Mouse (Mus musculus) myocyte (in vitro differentiated cells): Measurements from ENCODE around the gene Col13a1. TPM values are rescaled to one million over a fixed set of nuclear protein-coding genes. Genes with fewer than 3 reads are reported as not detected.

Source experiments
- H3K27me3 ChIP-seq: one replicate; pipeline ENCODE4 v1.6.1; 2011; ENCODE audit not compliant: control insufficient read depth, insufficient read depth, insufficient read length
- H3K36me3 ChIP-seq: one replicate; pipeline ENCODE4 v1.6.1; 2011; ENCODE audit not compliant: control insufficient read depth, insufficient read depth
- H3K4me2 ChIP-seq: one replicate; pipeline ENCODE4 v1.6.1; 2011; ENCODE audit warnings: low read depth, control low read depth
- H3K4me3 ChIP-seq: one replicate; pipeline ENCODE4 v1.5.1; 2011; ENCODE audit warnings: mild to moderate bottlenecking, control low read depth, moderate library complexity
- H3K79me2 ChIP-seq: one replicate; pipeline ENCODE4 v1.6.1; 2011; ENCODE audit not compliant: control insufficient read depth, insufficient read depth
- H3ac ChIP-seq: one replicate; pipeline ENCODE4 v1.6.1; 2011; ENCODE audit not compliant: control insufficient read depth, insufficient read length
- CEBPB ChIP-seq: IDR thresholded peaks from 2 replicates; pipeline ENCODE4 v1.6.1; 2011; ENCODE audit warnings: mild to moderate bottlenecking, moderate library complexity; ENCODE audit not compliant: poor library complexity, insufficient read depth, severe bottlenecking
- E2F4 ChIP-seq: IDR thresholded peaks from one replicate; pipeline ENCODE4 v1.6.1; 2011; ENCODE audit warnings: mild to moderate bottlenecking, control low read depth, moderate library complexity; ENCODE audit not compliant: insufficient read depth
- MAX ChIP-seq: IDR thresholded peaks from one replicate; pipeline ENCODE4 v1.6.1; 2011; ENCODE audit warnings: low read depth, mild to moderate bottlenecking, control low read depth
- MYOD1 ChIP-seq, 3 experiments: IDR thresholded peaks; one replicate each; pipeline ENCODE4 v1.6.1; 2011; ENCODE audit warnings: control low read depth in 2 of 3, low read depth in 2 of 3, mild to moderate bottlenecking in 2 of 3, moderate library complexity in 1 of 3; ENCODE audit not compliant: insufficient read length in 2 of 3, control insufficient read depth in 1 of 3
- MYOG ChIP-seq, 3 experiments: IDR thresholded peaks; one replicate each; pipeline ENCODE4 v1.6.1; 2011; ENCODE audit warnings: control low read depth in 2 of 3, low read depth in 2 of 3, mild to moderate bottlenecking in 2 of 3; ENCODE audit not compliant: insufficient read length in 2 of 3, control insufficient read depth in 1 of 3, insufficient read depth in 1 of 3
- POLR2A ChIP-seq: IDR thresholded peaks from one replicate; pipeline ENCODE4 v1.6.1; 2011; ENCODE audit warnings: low read depth, mild to moderate bottlenecking, control low read depth, moderate library complexity; ENCODE audit not compliant: insufficient read length
- POLR2AphosphoS2 ChIP-seq: IDR thresholded peaks from one replicate; pipeline ENCODE4 v1.6.1; 2011; ENCODE audit warnings: low read depth, control low read depth; ENCODE audit not compliant: insufficient read length
- REST ChIP-seq: IDR thresholded peaks from one replicate; pipeline ENCODE4 v1.6.1; 2011; ENCODE audit warnings: mild to moderate bottlenecking, control low read depth, moderate library complexity; ENCODE audit not compliant: insufficient read depth, insufficient read length
- SRF ChIP-seq: IDR thresholded peaks from one replicate; pipeline ENCODE4 v1.6.1; 2011; ENCODE audit warnings: low read depth; ENCODE audit not compliant: control insufficient read depth, insufficient read length
- TCF12 ChIP-seq: IDR thresholded peaks from one replicate; pipeline ENCODE4 v1.6.1; 2011; ENCODE audit warnings: mild to moderate bottlenecking, control low read depth; ENCODE audit not compliant: poor library complexity, insufficient read depth, severe bottlenecking
- TCF3 ChIP-seq: IDR thresholded peaks from one replicate; pipeline ENCODE4 v1.6.1; 2011; ENCODE audit warnings: low read depth, control low read depth; ENCODE audit not compliant: insufficient read length
- USF1 ChIP-seq: IDR thresholded peaks from one replicate; pipeline ENCODE4 v1.6.1; 2011; ENCODE audit warnings: low read depth, mild to moderate bottlenecking, control low read depth, moderate library complexity
- polyA plus RNA-seq: library from polyadenylated mRNA; unstranded; fragments of >200 nt; fragmentation: generic; extraction: Trizol; gene quantifications from one replicate; pipeline ENCODE4 v1.2.1, GENCODE M21; 2012; ENCODE audit warnings: missing spikeins

The Col13a1 gene
- polyA plus RNA-seq, 1 experiment: 0.13 TPM

DNA sequence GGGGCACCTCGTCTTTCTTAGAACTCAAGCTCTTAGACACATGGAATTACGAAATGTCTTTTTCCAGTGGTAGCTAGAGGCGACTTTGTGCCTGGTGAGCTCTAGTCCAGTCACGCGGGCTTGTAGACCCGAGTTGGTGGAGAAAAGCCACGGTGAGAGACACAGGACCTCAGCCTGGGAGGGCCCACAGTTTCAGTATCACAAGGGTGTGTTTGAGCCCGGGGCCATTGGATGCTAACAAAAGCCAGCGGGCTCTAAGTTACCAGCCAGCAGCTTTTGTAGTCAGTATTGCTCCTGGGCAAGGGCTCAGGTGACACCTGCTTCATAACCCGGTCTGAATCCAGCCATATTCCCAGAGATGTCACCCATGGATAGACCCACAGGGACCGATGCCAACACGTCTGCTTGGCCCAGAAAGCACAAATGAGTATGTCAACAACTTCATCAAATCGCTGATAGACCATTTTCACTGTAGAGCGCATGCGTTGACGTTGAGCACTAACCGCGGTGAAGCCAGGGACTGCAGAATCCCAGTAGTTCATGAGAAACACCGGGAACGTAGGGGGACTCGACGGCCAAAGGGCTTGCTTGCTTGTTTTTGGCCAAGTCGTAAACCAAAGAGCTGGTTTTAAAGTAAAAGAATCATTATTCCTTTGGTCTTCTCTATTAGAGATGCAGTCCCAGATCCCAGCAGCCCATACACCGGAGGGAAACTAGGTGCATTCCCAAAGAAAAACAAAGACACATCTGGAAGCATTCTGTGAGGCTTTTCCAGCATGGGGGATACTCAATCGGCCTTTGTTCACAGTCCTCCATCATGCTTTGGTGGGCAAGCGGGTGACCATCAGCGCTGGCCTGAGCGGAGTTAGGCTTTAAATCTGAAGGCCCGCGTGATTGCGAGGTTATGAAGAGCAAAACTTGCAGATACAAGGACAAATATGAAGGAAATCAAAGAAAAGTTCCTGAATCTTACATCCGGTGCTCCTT is 150.7 kb downstream of the Col13a1 start:
- Histone ChIP-seq H3K79me2 (no peaks in the 10 kb centered on the region), H3K4me2 (no peak overlapping the region), H3K4me3 (no peak overlapping the region), H3K27me3 (peaks cover 11% of the 10 kb centered on the region), H3K36me3 (no peaks in the 10 kb centered on the region), H3ac (no peak overlapping the region)
- TF ChIP-seq USF1 (no peak), MAX (no peak), CEBPB (no peak), MYOG (IDR thresholded peaks at IDR 0.05; ENCODE audit: control insufficient read depth in 1 of 3, insufficient read depth in 1 of 3, insufficient read length in 2 of 3, low read depth in 2 of 3) (no peak), SRF (no peak), REST (no peak), POLR2AphosphoS2 (no peak), E2F4 (no peak), TCF3 (no peak), POLR2A (no peak), TCF12 (no peak), MYOD1 (IDR thresholded peaks at IDR 0.05; ENCODE audit: control insufficient read depth in 1 of 3, insufficient read length in 2 of 3, low read depth in 2 of 3) (no peak)

DNA sequence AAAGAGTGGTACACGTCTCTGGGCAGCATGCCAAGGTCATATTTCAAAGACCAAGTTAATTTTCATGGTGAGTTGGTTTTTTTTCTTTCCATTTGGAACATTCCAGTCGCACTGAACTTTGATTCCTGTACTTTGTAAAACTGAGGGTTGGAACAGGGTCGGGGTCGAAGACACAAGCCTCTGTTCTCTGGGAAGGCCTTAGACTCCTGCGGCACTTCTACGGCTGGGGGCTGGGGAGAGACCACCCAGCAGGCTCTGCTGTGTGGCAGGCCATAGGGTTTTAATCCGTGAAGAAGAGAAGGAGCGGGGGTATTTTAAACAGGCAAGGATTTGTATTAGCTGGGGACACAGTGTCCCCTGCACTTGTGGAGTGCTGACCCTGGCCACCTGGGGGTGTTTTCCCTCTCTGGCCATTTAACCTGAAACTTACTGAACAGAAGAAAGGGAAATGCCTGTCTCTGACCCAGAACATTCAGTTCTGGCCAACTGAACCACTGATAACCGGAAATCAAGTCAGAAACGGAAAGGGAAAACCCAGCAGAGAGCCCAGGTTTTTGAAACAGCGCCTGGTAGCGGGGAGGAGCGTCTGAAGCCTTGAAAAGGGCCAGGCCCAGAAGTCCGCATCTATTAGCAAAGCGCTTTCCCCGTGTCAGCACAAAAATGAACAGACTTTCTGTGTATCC is 152.0 kb downstream of the Col13a1 start:
- no peak overlapping the region for H3ac ChIP-seq
- H3K4me3 ChIP-seq: no peak overlapping the region
- H3K4me2 ChIP-seq: no peak overlapping the region
- no peaks in the 10 kb centered on the region for H3K36me3 ChIP-seq
- no peak for TF ChIP-seq REST
- no peak for TF ChIP-seq CEBPB
- TF ChIP-seq MYOD1 (IDR thresholded peaks at IDR 0.05; ENCODE audit: control insufficient read depth in 1 of 3, insufficient read length in 2 of 3, low read depth in 2 of 3): no peak
- no peak for TF ChIP-seq MYOG (IDR thresholded peaks at IDR 0.05; ENCODE audit: control insufficient read depth in 1 of 3, insufficient read depth in 1 of 3, insufficient read length in 2 of 3, low read depth in 2 of 3)
- no peak for TF ChIP-seq SRF
- no peak for TF ChIP-seq MAX
- TF ChIP-seq TCF3: no peak
- peaks cover 11% of the 10 kb centered on the region for H3K27me3 ChIP-seq
- no peaks in the 10 kb centered on the region for H3K79me2 ChIP-seq

DNA sequence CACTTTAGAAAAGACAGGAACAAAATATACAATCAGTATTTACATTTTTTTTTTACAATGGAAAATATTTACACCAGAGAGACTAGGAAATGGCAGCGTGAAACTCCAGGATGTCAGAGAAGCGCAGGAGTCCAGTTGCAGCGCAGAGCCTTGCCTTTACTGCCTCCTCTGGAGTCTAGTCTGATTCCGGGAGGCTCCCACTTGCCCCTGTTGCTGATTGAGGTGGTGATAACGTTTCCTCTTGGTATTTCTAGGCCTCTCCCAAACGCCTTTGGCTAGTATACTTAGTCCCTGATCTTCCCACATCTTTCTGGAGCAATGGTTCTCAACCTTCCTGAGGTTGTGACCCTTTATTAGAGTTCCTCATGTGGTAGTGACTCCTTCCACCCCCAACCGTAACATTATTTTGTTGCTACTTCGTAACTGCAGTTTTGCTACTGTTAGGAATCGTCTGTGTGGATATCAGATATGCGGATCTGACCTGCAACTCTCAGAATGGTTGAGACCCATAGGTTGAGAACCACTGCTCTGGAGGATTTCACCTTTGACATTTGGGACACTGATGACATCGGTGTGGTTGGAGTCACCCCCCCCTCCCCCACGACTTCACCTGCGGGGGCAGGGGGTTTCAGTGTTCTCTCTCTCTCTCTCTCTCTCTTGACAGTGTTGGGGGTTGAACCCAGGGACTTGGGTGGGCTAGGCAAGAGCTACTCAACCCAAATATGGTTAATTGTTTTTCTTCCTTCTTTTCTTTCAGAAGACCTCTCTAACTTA is 152.7 kb downstream of the Col13a1 start:
- H3ac ChIP-seq: no peak overlapping the region
- peaks cover 7% of the 10 kb centered on the region for H3K27me3 ChIP-seq
- no peaks in the 10 kb centered on the region for H3K79me2 ChIP-seq
- no peak overlapping the region for H3K4me3 ChIP-seq
- H3K4me2 ChIP-seq: no peak overlapping the region
- H3K36me3 ChIP-seq: no peaks in the 10 kb centered on the region
- no peak for TF ChIP-seq TCF3
- TF ChIP-seq MYOG (IDR thresholded peaks at IDR 0.05; ENCODE audit: control insufficient read depth in 1 of 3, insufficient read depth in 1 of 3, insufficient read length in 2 of 3, low read depth in 2 of 3): no peak
- TF ChIP-seq SRF: no peak
- no peak for TF ChIP-seq POLR2A
- no peak for TF ChIP-seq CEBPB
- TF ChIP-seq MYOD1 (IDR thresholded peaks at IDR 0.05; ENCODE audit: control insufficient read depth in 1 of 3, insufficient read length in 2 of 3, low read depth in 2 of 3): no peak
- TF ChIP-seq E2F4: no peak
- no peak for TF ChIP-seq POLR2AphosphoS2
- TF ChIP-seq REST: no peak
- no peak for TF ChIP-seq MAX

DNA sequence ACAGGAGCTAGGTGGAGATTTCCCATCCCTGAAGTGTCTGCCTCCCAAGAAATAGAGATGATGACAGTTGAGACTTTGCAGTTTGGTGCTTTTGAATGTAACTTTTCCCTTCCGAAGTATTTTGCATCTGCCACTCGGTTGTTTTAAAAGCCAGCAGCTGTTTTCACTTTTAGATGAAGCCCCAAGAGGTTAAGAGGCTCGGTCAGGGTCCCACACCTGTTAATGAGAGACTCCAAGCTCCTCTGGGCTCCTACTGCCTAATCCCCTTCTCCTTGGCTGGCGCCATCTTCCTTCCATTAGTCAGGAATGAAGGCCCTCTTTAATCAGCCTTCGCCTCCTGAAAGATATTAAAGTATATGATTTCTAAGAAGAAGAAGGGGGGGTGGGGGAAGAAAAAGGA is 153.4 kb downstream of the Col13a1 start:
- H3K79me2 ChIP-seq: no peaks in the 10 kb centered on the region
- H3K4me3 ChIP-seq: no peak overlapping the region
- H3K36me3 ChIP-seq: no peaks in the 10 kb centered on the region
- no peak overlapping the region for H3ac ChIP-seq
- H3K4me2 ChIP-seq: no peak overlapping the region
- peaks cover 4% of the 10 kb centered on the region for H3K27me3 ChIP-seq
- TF ChIP-seq E2F4: no peak
- TF ChIP-seq USF1: no peak
- no peak for TF ChIP-seq POLR2AphosphoS2
- no peak for TF ChIP-seq SRF
- TF ChIP-seq REST: no peak
- TF ChIP-seq CEBPB: no peak
- no peak for TF ChIP-seq TCF3
- no peak for TF ChIP-seq POLR2A
- TF ChIP-seq MYOG (IDR thresholded peaks at IDR 0.05; ENCODE audit: control insufficient read depth in 1 of 3, insufficient read depth in 1 of 3, insufficient read length in 2 of 3, low read depth in 2 of 3): no peak
- TF ChIP-seq MYOD1 (IDR thresholded peaks at IDR 0.05; ENCODE audit: control insufficient read depth in 1 of 3, insufficient read length in 2 of 3, low read depth in 2 of 3): no peak
- no peak for TF ChIP-seq TCF12
- no peak for TF ChIP-seq MAX
